Mouse (Mus musculus): ENCODE results near the gene Sumo1. TPM values are rescaled to one million over a fixed set of nuclear protein-coding genes. Genes with fewer than 3 reads are reported as not detected.

Sumo1 gene
- polyA plus RNA-seq (2015; fragmentation: Nextera tagmentation; extraction: Ambion mirVana) = 316 and 375 TPM in 2 replicates

GRCm38 (mm10) chr1:59670641-59671168 is at the start of gene Sumo1:
Sumo1 (minus strand) TSS chr1:59670834.
- ATAC-seq = peak; percentile 95
- Histone ChIP-seq H3K9ac (peak within 1 kb of the TSS; percentile 100), H3K36me3 (no peaks in the 10 kb centered on the region), H3K27me3 (replicated peaks) (no peaks in the 10 kb centered on the region), H3K9me3 (no peaks in the 10 kb centered on the region), H3K4me2 (replicated peaks) (peak within 1 kb of the TSS; percentile 69), H3K4me3 (replicated peaks) (peak within 1 kb of the TSS; percentile 98), H3K27ac (peak within 1 kb of the TSS; percentile 96), H3K4me1 (replicated peaks) (peaks cover 5% of the 10 kb centered on the region; the same call in 1 of the 2 replicates)
- under 1% methylated on average over 36 of the region's 36 CpGs for WGBS

GRCm38 (mm10) chr1:59719900-59720299 is 49.3 kb upstream of the Sumo1 start:
- Histone ChIP-seq H3K4me3 (replicated peaks) (no peak overlapping the region), H3K9me3 (no peaks in the 10 kb centered on the region), H3K36me3 (peaks cover 8% of the 10 kb centered on the region), H3K27ac (no peak overlapping the region), H3K9ac (no peak overlapping the region), H3K4me2 (replicated peaks) (no peak overlapping the region), H3K4me1 (replicated peaks) (no peaks in the 10 kb centered on the region), H3K27me3 (replicated peaks) (no peaks in the 10 kb centered on the region)
- ATAC-seq = peak; percentile 47; the same call in 1 of the 2 replicates
- 42% methylated on average over 4 of the region's 4 CpGs for WGBS

GRCm38 (mm10) chr1:59701766-59702165 is 31.1 kb upstream of the Sumo1 start:
- H3K4me1 ChIP-seq (replicated peaks) = no peaks in the 10 kb centered on the region
- no peak overlapping the region for H3K4me3 ChIP-seq (replicated peaks)
- 95% methylated on average over 1 of the region's 1 CpGs for WGBS
- no peak overlapping the region for H3K4me2 ChIP-seq (replicated peaks)
- ATAC-seq = no peak
- no peak overlapping the region for H3K9ac ChIP-seq
- H3K27ac ChIP-seq = no peak overlapping the region
- H3K36me3 ChIP-seq = peaks cover 33% of the 10 kb centered on the region
- no peaks in the 10 kb centered on the region for H3K9me3 ChIP-seq
- no peaks in the 10 kb centered on the region for H3K27me3 ChIP-seq (replicated peaks)

- H3K36me3 ChIP-seq = peaks cover 34% of the 10 kb centered on the region
- H3K27me3 ChIP-seq (replicated peaks) = no peaks in the 10 kb centered on the region
- H3K4me1 ChIP-seq (replicated peaks) = no peaks in the 10 kb centered on the region
- ATAC-seq = no peak
- H3K4me2 ChIP-seq (replicated peaks) = no peak overlapping the region
- WGBS = 92% methylated on average over 3 of the region's 3 CpGs
- no peak overlapping the region for H3K4me3 ChIP-seq (replicated peaks)
- no peak overlapping the region for H3K27ac ChIP-seq
- H3K9me3 ChIP-seq = no peaks in the 10 kb centered on the region
- H3K9ac ChIP-seq = no peak overlapping the region
These were observed 27.6 kb upstream of the Sumo1 start for GRCm38 (mm10) chr1:59698207-59698606.

GRCm38 (mm10) chr1:59697751-59698150 is 27.1 kb upstream of the Sumo1 start:
- Histone ChIP-seq H3K36me3 (peaks cover 34% of the 10 kb centered on the region), H3K27ac (no peak overlapping the region; the same call in 1 of the 2 replicates), H3K9ac (no peak overlapping the region), H3K27me3 (replicated peaks) (no peaks in the 10 kb centered on the region), H3K4me1 (replicated peaks) (no peaks in the 10 kb centered on the region), H3K9me3 (no peaks in the 10 kb centered on the region), H3K4me3 (replicated peaks) (no peak overlapping the region), H3K4me2 (replicated peaks) (no peak overlapping the region)
- 75% methylated on average over 5 of the region's 5 CpGs for WGBS
- ATAC-seq = peak; percentile 71; the same call in 1 of the 2 replicates

- H3K27ac ChIP-seq = no peak overlapping the region
- H3K4me3 ChIP-seq (replicated peaks) = no peak overlapping the region
- H3K36me3 ChIP-seq = 0 out of 2 replicates have a peak, but pooled peaks cover 8% of the 10 kb centered on the region
- H3K27me3 ChIP-seq (replicated peaks) = no peaks in the 10 kb centered on the region
- whole genome bisulfite sequencing = 89% methylated on average over 5 of the region's 5 CpGs
- H3K4me2 ChIP-seq (replicated peaks) = no peak overlapping the region
- H3K9ac ChIP-seq = no peak overlapping the region
- peaks cover 6% of the 10 kb centered on the region; the same call in 1 of the 2 replicates for H3K4me1 ChIP-seq (replicated peaks)
- H3K9me3 ChIP-seq = no peaks in the 10 kb centered on the region
- ATAC-seq = no peak
These were observed 19.8 kb upstream of the Sumo1 start for GRCm38 (mm10) chr1:59690467-59690866.

- 0 out of 2 replicates have a peak, but pooled peaks cover 3% of the 10 kb centered on the region for H3K36me3 ChIP-seq
- no peaks in the 10 kb centered on the region for H3K27me3 ChIP-seq (replicated peaks)
- 0 out of 2 replicates have a peak overlapping the region, but pooled peaks have one; percentile 1 for H3K9ac ChIP-seq
- H3K4me3 ChIP-seq (replicated peaks) = no peak overlapping the region
- peaks cover 6% of the 10 kb centered on the region; the same call in 1 of the 2 replicates for H3K4me1 ChIP-seq (replicated peaks)
- H3K9me3 ChIP-seq = no peaks in the 10 kb centered on the region
- ATAC-seq = no peak
- 56% methylated on average over 1 of the region's 1 CpGs for WGBS
- H3K27ac ChIP-seq = no peak overlapping the region
- peak overlapping the region; percentile 69 for H3K4me2 ChIP-seq (replicated peaks)
These were observed 16.9 kb upstream of the Sumo1 start for GRCm38 (mm10) chr1:59687493-59687892.

GRCm38 (mm10) chr1:59684819-59685755 is 14.5 kb upstream of the Sumo1 start, which contains the start of gene Nop58:
Nop58 (plus strand) TSS chr1:59684971.
- Histone ChIP-seq H3K9ac (peak within 1 kb of the TSS; percentile 83), H3K4me2 (replicated peaks) (peak within 1 kb of the TSS; percentile 69), H3K4me3 (replicated peaks) (peak within 1 kb of the TSS; percentile 73), H3K27me3 (replicated peaks) (no peaks in the 10 kb centered on the region), H3K4me1 (replicated peaks) (peaks cover 6% of the 10 kb centered on the region; the same call in 1 of the 2 replicates), H3K27ac (peak within 1 kb of the TSS; percentile 78), H3K36me3 (no peaks in the 10 kb centered on the region), H3K9me3 (no peaks in the 10 kb centered on the region)
- peak; percentile 98 for ATAC-seq
- WGBS = under 1% methylated on average over 49 of the region's 49 CpGs

- WGBS = 8% methylated on average over 11 of the region's 11 CpGs
- Histone ChIP-seq H3K9me3 (no peaks in the 10 kb centered on the region), H3K4me2 (replicated peaks) (peak overlapping the region; percentile 69), H3K4me3 (replicated peaks) (peak overlapping the region; percentile 31), H3K9ac (peak overlapping the region; percentile 22; the same call in 1 of the 2 replicates), H3K36me3 (no peaks in the 10 kb centered on the region), H3K27me3 (replicated peaks) (no peaks in the 10 kb centered on the region), H3K4me1 (replicated peaks) (peaks cover 6% of the 10 kb centered on the region; the same call in 1 of the 2 replicates), H3K27ac (peak overlapping the region; percentile 74)
- peak; percentile 52 for ATAC-seq
These were observed 13.5 kb upstream of the Sumo1 start for GRCm38 (mm10) chr1:59683926-59684818.

GRCm38 (mm10) chr1:59673661-59674060 is 3.0 kb upstream of the Sumo1 start:
- 95% methylated on average over 2 of the region's 2 CpGs for WGBS
- no peak overlapping the region for H3K9ac ChIP-seq
- no peak overlapping the region for H3K4me3 ChIP-seq (replicated peaks)
- H3K9me3 ChIP-seq = no peaks in the 10 kb centered on the region
- H3K36me3 ChIP-seq = no peaks in the 10 kb centered on the region
- H3K27ac ChIP-seq = no peak overlapping the region
- H3K4me1 ChIP-seq (replicated peaks) = peaks cover under 1% of the 10 kb centered on the region; the same call in 1 of the 2 replicates
- no peak for ATAC-seq
- no peak overlapping the region for H3K4me2 ChIP-seq (replicated peaks)
- no peaks in the 10 kb centered on the region for H3K27me3 ChIP-seq (replicated peaks)

- Histone ChIP-seq H3K4me2 (replicated peaks) (peak overlapping the region; percentile 69), H3K4me3 (replicated peaks) (peak overlapping the region; percentile 98), H3K9ac (peak overlapping the region; percentile 100), H3K36me3 (no peaks in the 10 kb centered on the region), H3K4me1 (replicated peaks) (peaks cover 5% of the 10 kb centered on the region; the same call in 1 of the 2 replicates), H3K9me3 (no peaks in the 10 kb centered on the region), H3K27ac (peak overlapping the region; percentile 96), H3K27me3 (replicated peaks) (no peaks in the 10 kb centered on the region)
- peak; percentile 73 for ATAC-seq
- WGBS = under 1% methylated on average over 42 of the region's 54 CpGs
These were observed 538 bp downstream of the Sumo1 start for GRCm38 (mm10) chr1:59669962-59670630.

All from intestine, embryonic 15.5 days (tissue).